In genomic region chrX:96455149-96455548, GRCm38 (mm10) we compare ENCODE assay signal across 9 mouse cellular contexts. TPM values are rescaled to one million over a fixed set of nuclear protein-coding genes. Genes with fewer than 3 reads are reported as not detected.
DNase-seq lines count a peak whose midpoint lies in the region; ATAC-seq lines count a peak whose summit lies in the region.
"Had no signal": no experiment of that assay in that cellular context is flagged by ENCODE, and none has a peak within 500 bp of the region (broad histone marks: within the 10 kb centered on the region; RNA-seq: fewer than 3 reads in every experiment).

Heph (plus strand) TSS chrX:96455359.

- no peaks in the 10 kb centered on the region for H3K9me3 ChIP-seq in lung, embryonic 15.5 days
- H3K9me3 ChIP-seq in hindbrain, embryonic 11.5 days (ENCODE audit: control insufficient read depth, low read length) = no peaks in the 10 kb centered on the region
- H3K9me3 ChIP-seq in limb, embryonic 11.5 days (ENCODE audit: control insufficient read depth, low read length) = no peaks in the 10 kb centered on the region
- no peaks in the 10 kb centered on the region for H3K9me3 ChIP-seq in stomach, embryonic 16.5 days (replicated peaks; ENCODE audit: control insufficient read depth, low read length)

- intact Hi-C loops in gastrocnemius, postnatal 14 days (cut with DNase I; ENCODE audit: low total_unique reads) = no loop called here

- ATAC-seq in lung, embryonic 15.5 days (ENCODE audit: borderline replicate concordance, extremely low read depth, low FRiP score, low TSS enrichment) = no peak
- no peak for ATAC-seq in hindbrain, embryonic 11.5 days (ENCODE audit: low FRiP score)
- ATAC-seq in limb, embryonic 11.5 days (ENCODE audit: insufficient number of reproducible peaks, low FRiP score, low TSS enrichment, low read depth) = no peak
- ATAC-seq in stomach, embryonic 16.5 days (ENCODE audit: insufficient read depth, low FRiP score) = peak; percentile 85

- H3K9ac ChIP-seq in lung, embryonic 15.5 days = no peak within 1 kb of the TSS; the same call in 1 of the 2 replicates
- no peak within 1 kb of the TSS for H3K9ac ChIP-seq in hindbrain, embryonic 11.5 days (ENCODE audit: low read depth, low read length)
- H3K9ac ChIP-seq in limb, embryonic 11.5 days (ENCODE audit: low read length) = peak within 1 kb of the TSS; percentile 49; the same call in 1 of the 2 replicates
- H3K9ac ChIP-seq in stomach, embryonic 16.5 days (ENCODE audit: low read length) = no peak within 1 kb of the TSS

- 55% methylated on average over 2 of the region's 2 CpGs for WGBS in lung, embryonic 15.5 days
- WGBS in hindbrain, embryonic 11.5 days = 65% methylated on average over 2 of the region's 2 CpGs
- WGBS in limb, embryonic 11.5 days = 67% methylated on average over 2 of the region's 2 CpGs
- WGBS in stomach, embryonic 16.5 days = 50% methylated on average over 2 of the region's 2 CpGs

- H3K27me3 ChIP-seq in lung, embryonic 15.5 days = no peaks in the 10 kb centered on the region
- H3K27me3 ChIP-seq in hindbrain, embryonic 11.5 days (ENCODE audit: control insufficient read depth, insufficient read depth, low read length) = no peaks in the 10 kb centered on the region
- H3K27me3 ChIP-seq in limb, embryonic 11.5 days (ENCODE audit: control insufficient read depth, insufficient read depth, low read length) = no peaks in the 10 kb centered on the region
- no peaks in the 10 kb centered on the region for H3K27me3 ChIP-seq in stomach, embryonic 16.5 days (ENCODE audit: control insufficient read depth, insufficient read depth, low read length)

- H3K4me2 ChIP-seq in lung, embryonic 15.5 days = peak within 1 kb of the TSS; percentile 41
- H3K4me2 ChIP-seq in hindbrain, embryonic 11.5 days (replicated peaks; ENCODE audit: low read depth, low read length) = 0 out of 2 replicates have a peak within 1 kb of the TSS, but pooled peaks have one; percentile 2
- H3K4me2 ChIP-seq in limb, embryonic 11.5 days (ENCODE audit: low read depth, severe bottlenecking) = no peak within 1 kb of the TSS
- peak within 1 kb of the TSS; percentile 38; the same call in 1 of the 2 replicates for H3K4me2 ChIP-seq in stomach, embryonic 16.5 days (ENCODE audit: low read depth, low read length)

- no peak within 1 kb of the TSS for H3K27ac ChIP-seq in lung, embryonic 15.5 days
- H3K27ac ChIP-seq in hindbrain, embryonic 11.5 days (ENCODE audit: low read depth, low read length) = no peak within 1 kb of the TSS
- H3K27ac ChIP-seq in limb, embryonic 11.5 days (replicated peaks; ENCODE audit: low read depth, low read length) = no peak within 1 kb of the TSS
- H3K27ac ChIP-seq in stomach, embryonic 16.5 days (ENCODE audit: low read length) = no peak within 1 kb of the TSS

- no peaks in the 10 kb centered on the region for H3K36me3 ChIP-seq in lung, embryonic 15.5 days
- no peaks in the 10 kb centered on the region for H3K36me3 ChIP-seq in hindbrain, embryonic 11.5 days (ENCODE audit: control insufficient read depth, insufficient read depth, low read length)
- no peaks in the 10 kb centered on the region for H3K36me3 ChIP-seq in limb, embryonic 11.5 days (ENCODE audit: control insufficient read depth, insufficient read depth, low read length)
- no peaks in the 10 kb centered on the region for H3K36me3 ChIP-seq in stomach, embryonic 16.5 days (ENCODE audit: control insufficient read depth, insufficient read depth, low read length)

- H3K4me1 ChIP-seq in lung, embryonic 15.5 days = no peaks in the 10 kb centered on the region
- no peaks in the 10 kb centered on the region for H3K4me1 ChIP-seq in hindbrain, embryonic 11.5 days (replicated peaks; ENCODE audit: control insufficient read depth, insufficient read depth, low read length)
- no peaks in the 10 kb centered on the region for H3K4me1 ChIP-seq in limb, embryonic 11.5 days (ENCODE audit: control insufficient read depth, insufficient read depth, low read length)
- no peaks in the 10 kb centered on the region for H3K4me1 ChIP-seq in stomach, embryonic 16.5 days (ENCODE audit: control insufficient read depth, insufficient read depth, low read length)

- H3K4me3 ChIP-seq in lung, embryonic 15.5 days = peak within 1 kb of the TSS; percentile 40
- H3K4me3 ChIP-seq in hindbrain, embryonic 11.5 days (ENCODE audit: low read depth, low read length) = no peak within 1 kb of the TSS
- H3K4me3 ChIP-seq in limb, embryonic 11.5 days (ENCODE audit: low read depth, low read length) = peak within 1 kb of the TSS; percentile 30
- H3K4me3 ChIP-seq in stomach, embryonic 16.5 days (replicated peaks; ENCODE audit: low read length) = peak within 1 kb of the TSS; percentile 43

- no peak for DNase-seq in lung, postnatal 36 days
- DNase-seq in hindbrain, embryonic 11.5 days (ENCODE audit: low spot score) = no peak
- no peak for DNase-seq in limb, embryonic 11.5 days (ENCODE audit: low spot score)
- DNase-seq in gastrocnemius, postnatal 14 days = no peak
- DNase-seq in left cerebral cortex, adult 11 months (ENCODE audit: low spot score) = no peak
- DNase-seq: cerebellum, postnatal 36 days; layer of hippocampus, postnatal 36 days had no signal

RNA-seq across cellular contexts. Expression of gene Heph, which starts in this region (rescaled TPM):
- polyA plus RNA-seq in lung, embryonic 15.5 days (2015; fragmentation: Nextera tagmentation; extraction: Ambion mirVana) = 18.5 and 19.0 TPM in 2 replicates
- 13.7 and 14.3 TPM in 2 replicates for polyA plus RNA-seq in hindbrain, embryonic 11.5 days (2014; fragmentation: Nextera tagmentation; extraction: Ambion mirVana)
- polyA plus RNA-seq in limb, embryonic 11.5 days (2014; fragmentation: Nextera tagmentation; extraction: Ambion mirVana) = 28.3 and 31.0 TPM in 2 replicates
- 10.9 and 11.5 TPM in 2 replicates for polyA plus RNA-seq in stomach, embryonic 16.5 days (2015; fragmentation: Nextera tagmentation; extraction: Ambion mirVana)
- total RNA-seq in gastrocnemius, postnatal 14 days (2021) = 1 to 10 TPM; 1.8 to 2.2 TPM
